Mouse (Mus musculus) embryo, embryonic 10 days (tissue): ENCODE measurements around the gene Inha.

Experiments used
- DNase-seq: peaks from one replicate; pipeline ENCODE4 v3.0.0-alpha.2; 2015; ENCODE audit warnings: low spot score

The Inha gene

GRCm38 (mm10) chr1:75490785-75491551 is 15.9 kb upstream of the Inha start:
- DNase-seq = no peak

- no peak for DNase-seq
Measured at GRCm38 (mm10) chr1:75492579-75493170, 14.2 kb upstream of the Inha start.

- DNase-seq = peak; percentile 76
Measured at GRCm38 (mm10) chr1:75494878-75495548, 11.9 kb upstream of the Inha start.

- DNase-seq = no peak
Measured at GRCm38 (mm10) chr1:75498897-75499296, 8.0 kb upstream of the Inha start.

- DNase-seq = no peak
Measured at GRCm38 (mm10) chr1:75499441-75499840, 7.4 kb upstream of the Inha start.

- DNase-seq = no peak
Measured at GRCm38 (mm10) chr1:75501905-75502304, 5.0 kb upstream of the Inha start.

GRCm38 (mm10) chr1:75502945-75503650 is 3.8 kb upstream of the Inha start:
- DNase-seq = no peak

- no peak for DNase-seq
Measured at GRCm38 (mm10) chr1:75503651-75503980, 3.3 kb upstream of the Inha start.

- no peak for DNase-seq
Measured at GRCm38 (mm10) chr1:75504256-75505045, 2.4 kb upstream of the Inha start.

GRCm38 (mm10) chr1:75505159-75505955 is 1.5 kb upstream of the Inha start:
- peak; percentile 71 for DNase-seq

GRCm38 (mm10) chr1:75505956-75506831 is 683 bp upstream of the Inha start, which contains the start of gene Obsl1:
Obsl1 (minus strand) TSS chr1:75506452.
- DNase-seq = peak; percentile 84

- no peak for DNase-seq
Measured at GRCm38 (mm10) chr1:75509586-75509985, 2.7 kb downstream of the Inha start.

- DNase-seq = no peak
Measured at GRCm38 (mm10) chr1:75510154-75510553, 3.3 kb downstream of the Inha start.

GRCm38 (mm10) chr1:75511437-75512210 is 4.7 kb downstream of the Inha start:
- peak; percentile 29 for DNase-seq

- DNase-seq = no peak
Measured at GRCm38 (mm10) chr1:75512550-75512949, 5.7 kb downstream of the Inha start.

- no peak for DNase-seq
Measured at GRCm38 (mm10) chr1:75516703-75517380, 10.0 kb downstream of the Inha start.

- peak; percentile 45 for DNase-seq
Measured at GRCm38 (mm10) chr1:75517984-75518383, 11.1 kb downstream of the Inha start.

GRCm38 (mm10) chr1:75518427-75518826 is 11.6 kb downstream of the Inha start:
- no peak for DNase-seq

- no peak for DNase-seq
Measured at GRCm38 (mm10) chr1:75519576-75519975, 12.7 kb downstream of the Inha start.
